Mouse (Mus musculus) central nervous system, embryonic 11.5 days (tissue): Measurements from ENCODE around the gene Ccl1. TPM values are rescaled to one million over a fixed set of nuclear protein-coding genes. Genes with fewer than 3 reads are reported as not detected.

ENCODE experiments used
- polyA plus RNA-seq: library from polyadenylated mRNA; depleted of rRNA; stranded (reverse); fragments of >200 nt; gene quantifications from 2 replicates; pipeline ENCODE4 v1.2.3, GENCODE M21; 2012; rRNA removed

The Ccl1 gene
- polyA plus RNA-seq, result not detected in 2 replicates

DNA sequence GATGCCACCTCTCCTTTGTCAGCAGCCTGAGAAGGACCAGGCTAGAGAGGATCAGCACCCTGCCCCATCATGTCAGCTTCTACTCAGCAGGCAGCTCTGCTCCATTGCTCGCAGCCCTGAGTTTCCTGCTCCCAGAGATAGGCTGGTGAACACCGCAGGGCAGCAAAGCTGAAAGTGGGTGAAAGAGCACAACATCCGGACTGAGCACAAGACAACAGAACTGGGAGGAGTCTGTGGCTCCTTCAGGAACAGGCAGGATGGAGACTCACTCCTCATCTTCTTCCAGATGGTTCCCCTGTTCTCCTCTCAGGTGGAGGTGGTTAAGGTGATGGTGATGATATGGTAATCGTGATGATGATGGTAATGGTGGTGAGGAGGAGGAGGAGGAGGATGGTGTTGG is at the start of gene Ccl1:
Gene Ccl1 (minus strand): TSS at position 101 of the 400 bp plus-strand sequence.

Other genes starting within 250 kb of the Ccl1 start
- gene Ccl11, start 247.9 kb downstream of the Ccl1 start, polyA plus RNA-seq, result 0.07 TPM in 1 of 2 replicates, not detected in the other
- 0.72 and 0.89 TPM in 2 replicates for gene Ccl12, start 203.8 kb downstream of the Ccl1 start, polyA plus RNA-seq
- gene Ccl8, start 190.5 kb downstream of the Ccl1 start, polyA plus RNA-seq, result not detected in 2 replicates
- 2.8 and 6.7 TPM in 2 replicates for gene Tmem132e, start 83.2 kb upstream of the Ccl1 start, polyA plus RNA-seq